Mouse (Mus musculus) heart, embryonic 12.5 days (tissue): ENCODE results near the gene Tmem9. TPM values are rescaled to one million over a fixed set of nuclear protein-coding genes. Genes with fewer than 3 reads are reported as not detected.

Experiments
- ATAC-seq: fragments of 200-750 bp; cut with Nextera tagmentation; 2 replicates; pipeline ENCODE4 v1.8.0; 2017; ENCODE audit warnings: moderate TSS enrichment, moderate library complexity; ENCODE audit not compliant: insufficient number of reproducible peaks, low FRiP score
- H3K27ac ChIP-seq: fragments of 300-500 bp; sonication (generic); 2 replicates; pipeline ENCODE4 v1.5.1; 2016; ENCODE audit warnings: mild to moderate bottlenecking, moderate library complexity; ENCODE audit not compliant: poor library complexity, severe bottlenecking
- H3K27me3 ChIP-seq: fragments of 300-500 bp; sonication (generic); replicated peaks from 2 replicates; pipeline ENCODE4 v1.6.1; 2016; ENCODE audit warnings: mild to moderate bottlenecking, moderate library complexity
- H3K36me3 ChIP-seq: fragments of 300-500 bp; sonication (generic); 2 replicates; pipeline ENCODE4 v1.6.1; 2016; ENCODE audit warnings: mild to moderate bottlenecking, moderate library complexity
- H3K4me1 ChIP-seq: fragments of 300-500 bp; sonication (generic); replicated peaks from 2 replicates; pipeline ENCODE4 v1.6.1; 2016; ENCODE audit warnings: mild to moderate bottlenecking
- H3K4me2 ChIP-seq: fragments of 300-500 bp; sonication (generic); 2 replicates; pipeline ENCODE4 v1.6.1; 2016; ENCODE audit warnings: mild to moderate bottlenecking, moderate library complexity
- H3K4me3 ChIP-seq: fragments of 300-500 bp; sonication (generic); 2 replicates; pipeline ENCODE4 v1.5.1; 2016; ENCODE audit warnings: mild to moderate bottlenecking
- H3K9ac ChIP-seq: fragments of 300-500 bp; sonication (generic); 2 replicates; pipeline ENCODE4 v1.6.1; 2016; ENCODE audit warnings: mild to moderate bottlenecking, moderate library complexity
- H3K9me3 ChIP-seq: fragments of 300-500 bp; sonication (generic); replicated peaks from 2 replicates; pipeline ENCODE4 v1.6.1; 2016; ENCODE audit warnings: mild to moderate bottlenecking, moderate library complexity
- WGBS: fragments of 180-500 bp; shearing (Covaris S2); methylation state at CpG from one replicate; pipeline ENCODE4 v1.1.7; 2016; 5-methylcytosine and 5-hydroxymethylcytosine counted together
- polyA plus RNA-seq: library from polyadenylated mRNA; unstranded; fragments of >200 nt; fragmentation: Nextera tagmentation; extraction: Ambion mirVana; gene quantifications from 2 replicates; pipeline ENCODE4 v1.2.1, GENCODE M21; 2016

Gene Tmem9
- polyA plus RNA-seq, 1 experiment from 2014 or later, result 131 TPM

DNA sequence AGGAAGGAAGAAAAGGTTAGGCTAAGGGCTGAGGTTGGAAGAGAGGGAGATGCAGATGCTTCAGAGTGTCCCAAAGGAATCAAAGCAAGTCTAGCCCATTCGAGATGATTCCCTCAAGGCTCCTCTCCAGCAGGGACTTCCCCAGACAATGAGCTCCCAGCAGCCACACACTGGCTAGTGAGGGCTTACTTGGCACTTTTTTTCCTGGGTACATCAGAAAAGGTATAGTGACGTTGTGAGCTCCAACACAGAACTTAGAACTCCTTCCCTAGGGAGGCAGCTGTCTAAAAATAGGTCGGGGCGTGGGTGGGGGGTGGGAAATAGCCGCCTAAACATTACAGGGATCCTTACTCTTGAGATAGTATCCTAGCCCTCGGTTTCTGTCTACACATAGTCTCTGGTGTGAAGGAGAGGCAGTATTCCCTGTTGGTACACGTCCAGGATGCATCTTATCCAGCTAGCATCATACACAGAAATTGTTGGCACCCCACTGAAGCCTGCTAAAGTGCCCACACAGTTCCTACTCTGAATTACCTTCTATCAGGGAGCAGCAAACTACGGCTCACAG is 8.1 kb upstream of the Tmem9 start:
- Histone ChIP-seq H3K36me3 (no peaks in the 10 kb centered on the region), H3K27me3 (0 out of 2 replicates have a peak, but pooled peaks cover 3% of the 10 kb centered on the region), H3K4me3 (no peak overlapping the region), H3K9ac (no peak overlapping the region), H3K4me1 (peaks cover 5% of the 10 kb centered on the region; the same call in 1 of the 2 replicates), H3K9me3 (no peaks in the 10 kb centered on the region), H3K4me2 (no peak overlapping the region), H3K27ac (no peak overlapping the region)
- no peak for ATAC-seq
- WGBS, result 38% methylated on average over 8 of the region's 8 CpGs

DNA sequence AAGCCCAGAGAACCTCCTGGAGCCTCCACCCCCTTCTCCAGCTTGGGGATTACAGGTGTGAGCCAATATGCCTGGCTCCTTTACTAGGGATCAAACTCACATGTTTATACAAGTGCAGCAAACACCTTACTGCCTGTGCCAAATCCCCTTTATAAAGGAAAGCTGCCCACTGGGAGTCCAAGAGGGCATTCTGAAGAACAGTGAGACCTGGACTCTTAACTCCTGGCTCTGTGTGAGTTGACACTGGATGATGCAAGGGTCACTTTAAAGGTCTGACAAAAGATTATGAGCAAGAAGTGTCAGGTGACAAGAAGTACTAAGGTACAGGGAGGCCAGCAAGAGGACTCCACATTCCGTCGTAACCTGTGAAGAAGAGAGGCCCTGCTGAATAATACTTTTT is 6.5 kb upstream of the Tmem9 start:
- WGBS, result 82% methylated on average over 2 of the region's 2 CpGs
- Histone ChIP-seq H3K4me3 (no peak overlapping the region), H3K4me1 (peaks cover 5% of the 10 kb centered on the region; the same call in 1 of the 2 replicates), H3K27ac (no peak overlapping the region), H3K9me3 (no peaks in the 10 kb centered on the region), H3K36me3 (no peaks in the 10 kb centered on the region), H3K27me3 (peaks cover 6% of the 10 kb centered on the region; the same call in 1 of the 2 replicates), H3K9ac (no peak overlapping the region), H3K4me2 (no peak overlapping the region)
- ATAC-seq, result no peak

DNA sequence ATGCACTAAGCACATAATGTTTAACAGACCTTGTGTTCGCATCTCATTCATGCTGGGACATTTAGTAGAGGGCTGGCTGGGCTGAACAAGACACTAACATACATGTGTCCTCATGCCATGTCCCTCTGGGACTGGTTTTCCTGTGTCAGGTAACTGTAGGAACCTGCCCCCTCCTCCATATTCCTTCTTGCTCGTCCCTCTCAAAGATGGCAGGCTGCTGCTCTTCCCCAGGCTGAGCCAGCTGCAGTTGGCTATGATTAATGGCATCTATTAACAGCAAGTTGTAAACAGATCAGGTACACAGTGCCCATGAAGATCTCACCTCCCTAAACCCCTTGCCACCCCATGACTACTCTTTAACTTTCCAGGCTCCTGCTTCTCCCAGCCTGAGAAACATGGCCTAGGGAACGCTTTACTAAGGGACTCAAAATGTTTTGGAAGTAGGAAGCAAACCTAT is 1.6 kb upstream of the Tmem9 start, which contains the start of gene Igfn1:
TSS of gene Igfn1 (minus strand) at position 51 of the 457 bp plus-strand sequence.
- Histone ChIP-seq H3K9ac (peak within 1 kb of the TSS; percentile 64; the same call in 1 of the 2 replicates), H3K27ac (no peak within 1 kb of the TSS), H3K4me3 (peak within 1 kb of the TSS; percentile 53), H3K36me3 (no peaks in the 10 kb centered on the region), H3K4me2 (peak within 1 kb of the TSS; percentile 96), H3K9me3 (no peaks in the 10 kb centered on the region), H3K27me3 (peaks cover 6% of the 10 kb centered on the region; the same call in 1 of the 2 replicates), H3K4me1 (peaks cover 6% of the 10 kb centered on the region; the same call in 1 of the 2 replicates)
- 87% methylated on average over 3 of the region's 3 CpGs for WGBS
- ATAC-seq, result no peak

DNA sequence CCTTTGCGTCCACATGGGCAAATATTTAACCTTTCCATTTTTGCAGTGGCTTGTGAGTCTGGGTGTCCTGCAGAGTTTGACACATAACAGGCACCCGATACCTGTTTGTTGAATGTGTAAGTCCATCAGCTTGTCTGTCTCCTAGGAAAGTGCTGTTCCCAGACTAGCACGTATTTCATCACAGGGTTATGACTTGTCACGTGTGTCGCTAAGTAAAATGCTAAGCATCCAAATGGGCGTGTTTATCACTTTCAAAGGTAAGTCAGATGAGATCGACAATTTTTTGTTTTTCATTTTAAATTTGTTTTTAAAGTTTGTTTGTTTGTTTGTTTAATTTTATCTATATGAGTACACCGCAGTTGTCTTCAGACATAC is 196 bp downstream of the Tmem9 start:
- H3K36me3 ChIP-seq, result no peaks in the 10 kb centered on the region
- ATAC-seq, result peak; percentile 17; the same call in 1 of the 2 replicates
- H3K9me3 ChIP-seq, result no peaks in the 10 kb centered on the region
- H3K4me3 ChIP-seq, result peak overlapping the region; percentile 53
- peaks cover 6% of the 10 kb centered on the region; the same call in 1 of the 2 replicates for H3K27me3 ChIP-seq
- H3K4me2 ChIP-seq, result peak overlapping the region; percentile 96
- no peak overlapping the region for H3K27ac ChIP-seq
- 18% methylated on average over 8 of the region's 8 CpGs for WGBS
- peaks cover 9% of the 10 kb centered on the region for H3K4me1 ChIP-seq
- no peak overlapping the region for H3K9ac ChIP-seq

DNA sequence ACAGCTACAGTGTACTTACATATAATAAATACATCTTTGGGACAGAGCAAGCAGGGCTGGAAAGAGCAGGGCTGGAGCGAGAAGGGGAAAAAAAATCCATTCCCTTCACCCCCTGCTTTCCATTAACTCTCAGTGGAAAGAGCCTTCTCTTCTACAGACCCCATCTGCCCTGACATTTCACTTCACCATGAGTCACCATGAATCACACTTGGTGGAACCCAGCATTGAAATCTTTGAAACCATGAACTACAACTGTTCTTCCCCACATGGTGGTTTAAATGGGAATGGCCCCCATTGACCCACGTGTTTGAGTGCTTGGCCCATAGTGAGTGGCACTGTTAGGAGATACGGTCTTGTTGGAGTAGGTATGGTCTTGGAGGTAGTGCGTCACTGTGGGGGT is 2.3 kb downstream of the Tmem9 start:
- H3K27me3 ChIP-seq, result peaks cover 6% of the 10 kb centered on the region; the same call in 1 of the 2 replicates
- WGBS, result 86% methylated on average over 4 of the region's 4 CpGs
- no peak for ATAC-seq
- no peaks in the 10 kb centered on the region for H3K36me3 ChIP-seq
- peaks cover 22% of the 10 kb centered on the region for H3K4me1 ChIP-seq
- H3K9me3 ChIP-seq, result no peaks in the 10 kb centered on the region
- H3K9ac ChIP-seq, result no peak overlapping the region
- H3K4me2 ChIP-seq, result no peak overlapping the region
- no peak overlapping the region for H3K27ac ChIP-seq
- H3K4me3 ChIP-seq, result no peak overlapping the region

DNA sequence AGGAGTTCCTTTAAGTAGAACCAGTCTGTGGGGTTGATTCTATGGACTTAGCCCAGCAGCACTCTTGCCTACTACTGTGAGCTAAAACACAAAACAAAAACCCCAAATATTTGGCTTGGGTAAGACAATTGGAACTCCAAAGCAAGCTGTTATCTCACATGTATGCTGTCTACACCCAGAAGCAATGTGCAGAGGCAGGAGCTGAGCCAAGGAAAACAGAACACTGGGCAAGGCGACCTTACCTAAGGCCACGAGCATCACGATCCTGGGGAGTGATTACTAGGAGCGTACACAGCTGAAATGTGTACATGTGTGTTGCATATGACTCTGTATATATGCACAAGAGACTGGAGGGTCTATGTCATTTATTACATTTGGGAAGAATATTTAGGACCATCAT is 5.6 kb downstream of the Tmem9 start:
- no peaks in the 10 kb centered on the region for H3K36me3 ChIP-seq
- no peak overlapping the region for H3K4me2 ChIP-seq
- H3K27ac ChIP-seq, result no peak overlapping the region
- no peaks in the 10 kb centered on the region for H3K9me3 ChIP-seq
- no peak overlapping the region for H3K9ac ChIP-seq
- no peaks in the 10 kb centered on the region for H3K27me3 ChIP-seq
- no peak overlapping the region for H3K4me3 ChIP-seq
- WGBS, result 47% methylated on average over 4 of the region's 4 CpGs
- peaks cover 20% of the 10 kb centered on the region for H3K4me1 ChIP-seq
- no peak for ATAC-seq

DNA sequence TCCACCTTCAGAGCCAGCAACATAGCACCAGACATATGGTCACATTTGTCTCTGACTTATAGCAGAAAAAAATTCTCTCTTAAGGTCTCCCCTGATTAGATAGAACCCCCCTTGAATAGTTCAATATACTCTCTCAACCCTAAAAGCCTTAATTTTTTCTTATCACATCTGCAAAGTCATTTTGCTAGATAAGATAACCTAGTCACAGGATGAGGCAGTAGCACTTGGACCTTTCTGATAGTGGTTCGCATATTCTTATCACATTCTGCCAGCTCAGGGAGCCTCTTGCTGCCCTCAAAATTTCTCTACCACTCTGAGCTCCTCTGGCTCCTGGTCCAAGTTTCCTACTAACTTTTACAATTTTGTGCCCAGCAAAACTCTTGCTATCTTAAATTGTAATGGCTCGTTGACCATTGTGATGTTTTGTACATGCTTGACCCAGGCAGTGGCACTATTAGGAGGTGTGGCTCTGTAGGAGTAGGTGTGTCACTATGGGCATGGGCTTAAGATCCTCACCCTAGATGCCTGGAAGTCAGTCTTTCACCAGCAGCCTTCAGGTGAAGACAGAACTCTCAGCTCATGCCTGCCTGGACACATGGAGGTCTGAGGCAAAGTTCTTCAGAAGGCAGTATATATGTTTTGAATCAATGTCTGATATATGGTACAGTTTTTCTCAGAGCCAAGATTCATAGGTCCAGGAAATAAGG is 7.0 kb downstream of the Tmem9 start:
- no peak overlapping the region for H3K4me2 ChIP-seq
- no peaks in the 10 kb centered on the region for H3K9me3 ChIP-seq
- H3K9ac ChIP-seq, result no peak overlapping the region
- peaks cover 32% of the 10 kb centered on the region for H3K4me1 ChIP-seq
- peak; percentile 70 for ATAC-seq
- H3K4me3 ChIP-seq, result no peak overlapping the region
- H3K27ac ChIP-seq, result peak overlapping the region; percentile 62
- 31% methylated on average over 2 of the region's 2 CpGs for WGBS
- H3K36me3 ChIP-seq, result peaks cover 2% of the 10 kb centered on the region; the same call in 1 of the 2 replicates
- H3K27me3 ChIP-seq, result no peaks in the 10 kb centered on the region

DNA sequence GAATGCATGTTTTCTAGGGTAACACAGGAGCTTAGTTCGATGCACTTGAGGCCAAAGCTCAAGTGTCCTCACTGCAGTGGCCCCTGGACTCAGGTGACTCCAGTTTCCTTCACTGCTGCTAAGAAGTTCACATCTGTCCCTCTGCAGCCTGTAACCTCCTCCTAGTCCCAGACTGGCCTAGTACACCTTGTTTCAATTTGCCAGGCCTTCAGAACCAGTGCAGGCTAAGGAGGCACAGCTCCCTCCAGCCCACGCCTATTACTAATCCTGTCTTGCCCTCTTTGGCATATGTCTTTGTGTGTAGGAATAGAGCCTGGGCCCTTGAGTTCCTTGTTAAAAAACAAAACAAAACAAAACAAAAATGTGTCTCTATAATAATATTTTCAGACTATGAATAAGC is 9.4 kb downstream of the Tmem9 start:
- WGBS, result 80% methylated on average over 2 of the region's 2 CpGs
- Histone ChIP-seq H3K36me3 (peaks cover 20% of the 10 kb centered on the region), H3K4me3 (peak overlapping the region; percentile 81; the same call in 1 of the 2 replicates), H3K9ac (0 out of 2 replicates have a peak overlapping the region, but pooled peaks have one; percentile 41), H3K9me3 (no peaks in the 10 kb centered on the region), H3K27ac (no peak overlapping the region), H3K4me2 (peak overlapping the region; percentile 98), H3K27me3 (no peaks in the 10 kb centered on the region), H3K4me1 (peaks cover 28% of the 10 kb centered on the region)
- no peak for ATAC-seq

DNA sequence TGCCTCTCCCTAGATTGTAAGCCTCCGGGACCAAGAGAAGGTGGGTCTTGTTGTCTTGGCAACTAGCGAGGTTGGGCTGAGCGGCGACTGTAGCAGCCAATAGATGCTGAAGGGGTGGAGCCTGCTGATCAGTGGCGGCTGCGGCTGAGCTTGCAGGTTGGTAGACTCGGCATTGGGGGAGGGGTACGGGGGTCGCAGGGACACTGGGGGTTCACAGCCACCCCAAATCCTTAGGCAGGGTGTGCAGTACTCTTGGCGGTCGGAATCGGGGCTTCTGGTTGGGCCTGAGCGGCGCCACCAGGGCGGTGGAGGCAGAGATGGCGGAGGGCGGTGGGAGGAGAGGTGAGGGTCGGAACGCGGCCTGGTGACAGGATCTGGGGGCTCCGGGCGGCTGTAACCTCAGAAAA is 10.0 kb downstream of the Tmem9 start:
- Histone ChIP-seq H3K4me1 (peaks cover 28% of the 10 kb centered on the region), H3K9me3 (no peaks in the 10 kb centered on the region), H3K27me3 (no peaks in the 10 kb centered on the region), H3K9ac (peak overlapping the region; percentile 83), H3K4me3 (peak overlapping the region; percentile 81), H3K4me2 (peak overlapping the region; percentile 98), H3K36me3 (peaks cover 26% of the 10 kb centered on the region), H3K27ac (peak overlapping the region; percentile 67)
- peak; percentile 95 for ATAC-seq
- under 1% methylated on average over 22 of the region's 22 CpGs for WGBS

DNA sequence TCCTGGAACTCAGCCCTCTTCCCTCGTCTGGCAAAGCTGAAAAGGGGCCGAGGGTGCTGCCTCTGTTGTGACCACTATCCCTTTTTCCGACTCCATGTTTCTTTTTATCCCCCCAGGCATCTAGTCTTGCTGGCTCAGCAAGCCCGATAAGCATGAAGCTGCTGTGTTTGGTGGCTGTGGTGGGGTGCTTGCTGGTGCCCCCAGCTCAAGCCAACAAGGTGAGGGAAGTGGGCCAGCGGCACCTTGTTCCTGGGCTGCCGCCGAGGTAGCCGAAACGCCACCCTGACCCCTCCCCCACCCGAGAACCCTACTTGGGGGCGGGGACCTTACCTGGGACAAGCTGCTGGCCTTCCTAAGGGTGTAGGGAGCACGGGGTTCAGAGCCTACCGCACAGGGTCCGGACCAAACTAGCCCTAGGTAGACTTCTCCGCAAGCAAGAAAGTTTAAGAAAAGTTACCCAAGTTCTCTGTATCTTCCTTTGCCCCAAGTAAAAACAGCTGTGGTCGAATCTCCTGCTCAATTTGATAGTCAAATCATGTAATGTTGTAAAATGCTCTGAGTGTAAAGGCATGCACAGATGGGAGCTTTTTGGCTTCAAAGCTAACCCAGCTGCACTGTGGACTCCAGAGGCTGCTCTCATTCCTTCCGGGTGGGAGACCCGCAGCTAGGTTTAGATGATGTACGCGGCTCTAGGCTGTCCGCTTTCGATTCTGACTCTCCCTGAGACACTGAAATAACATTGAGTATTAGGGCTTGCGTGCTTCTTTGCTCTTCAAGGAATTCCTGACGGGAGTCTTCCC is 10.6 kb downstream of the Tmem9 start:
- Histone ChIP-seq H3K4me2 (peak overlapping the region; percentile 98), H3K36me3 (peaks cover 33% of the 10 kb centered on the region), H3K9ac (peak overlapping the region; percentile 83), H3K27me3 (no peaks in the 10 kb centered on the region), H3K4me1 (peaks cover 25% of the 10 kb centered on the region), H3K4me3 (peak overlapping the region; percentile 81), H3K27ac (peak overlapping the region; percentile 67), H3K9me3 (no peaks in the 10 kb centered on the region)
- peak; percentile 69 for ATAC-seq
- 4% methylated on average over 24 of the region's 24 CpGs for WGBS

DNA sequence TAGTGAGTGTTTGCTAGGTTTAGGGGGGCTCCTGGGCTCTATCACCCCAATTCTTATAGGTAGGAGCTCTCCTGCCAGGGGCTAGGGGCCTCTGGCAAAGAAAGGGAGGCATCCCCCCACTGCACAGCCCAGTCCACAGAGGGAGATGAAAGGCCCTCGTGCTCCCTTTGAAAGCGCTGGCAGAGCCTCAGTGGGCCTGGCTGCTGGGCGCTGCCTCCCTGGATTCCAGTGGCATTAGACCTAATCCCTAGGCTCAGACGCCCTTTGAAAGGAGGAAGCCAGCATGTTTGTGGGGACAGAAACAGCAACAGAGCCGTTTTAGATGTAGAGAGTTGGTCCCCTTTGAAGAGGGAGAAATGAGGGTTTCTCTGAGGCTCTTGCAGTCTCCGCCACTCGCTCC is 22.3 kb downstream of the Tmem9 start:
- Histone ChIP-seq H3K4me1 (0 out of 2 replicates have a peak, but pooled peaks cover 9% of the 10 kb centered on the region), H3K9me3 (no peaks in the 10 kb centered on the region), H3K36me3 (peaks cover 98% of the 10 kb centered on the region), H3K4me3 (no peak overlapping the region), H3K4me2 (no peak overlapping the region), H3K27ac (no peak overlapping the region), H3K9ac (no peak overlapping the region), H3K27me3 (no peaks in the 10 kb centered on the region)
- no peak for ATAC-seq
- 58% methylated on average over 7 of the region's 7 CpGs for WGBS
